Mouse (Mus musculus) forebrain, embryonic 14.5 days (tissue): ENCODE measurements at regions not wholly inside any gene's neighbourhood (a gene's known extent, or its start where the extent isn't known, plus 50 kb on each side); places are given as distances from the start of the nearest gene placed in this dataset.
A peak's percentile ranks its signal among the peaks of the same experiment; 100 is the strongest.

Source experiments
- ATAC-seq: fragments of 200-750 bp; cut with Nextera tagmentation; 2 replicates; pipeline ENCODE4 v1.8.0; 2017; ENCODE audit warnings: mild to moderate bottlenecking, moderate library complexity
- DNase-seq: peaks from one replicate; pipeline ENCODE4 v3.0.0-alpha.2; 2015; ENCODE audit warnings: low spot score
- H3K27ac ChIP-seq: fragments of 300-500 bp; sonication (generic); 2 replicates; pipeline ENCODE4 v1.5.1; 2014; ENCODE audit warnings: low read depth, mild to moderate bottlenecking, control low read depth, low read length, moderate library complexity
- H3K27me3 ChIP-seq: fragments of 300-500 bp; sonication (generic); replicated peaks from 2 replicates; pipeline ENCODE4 v1.6.1; 2014; ENCODE audit warnings: low read length, control low read depth, mixed read lengths; ENCODE audit not compliant: control insufficient read depth, insufficient read depth
- H3K36me3 ChIP-seq: fragments of 300-500 bp; sonication (generic); 2 replicates; pipeline ENCODE4 v1.6.1; 2014; ENCODE audit warnings: low read length, control low read depth; ENCODE audit not compliant: control insufficient read depth, insufficient read depth
- H3K4me1 ChIP-seq: fragments of 300-500 bp; sonication (generic); 2 replicates; pipeline ENCODE4 v1.6.1; 2014; ENCODE audit warnings: antibody characterized with exemption, low read length, control low read depth; ENCODE audit not compliant: control insufficient read depth, insufficient read depth
- H3K4me2 ChIP-seq: fragments of 300-500 bp; sonication (generic); 2 replicates; pipeline ENCODE4 v1.6.1; 2014; ENCODE audit warnings: mild to moderate bottlenecking, control low read depth, low read length
- H3K4me3 ChIP-seq: fragments of 300-500 bp; sonication (generic); 2 replicates; pipeline ENCODE4 v1.5.1; 2014; ENCODE audit warnings: low read depth, low read length, control low read depth
- H3K9ac ChIP-seq: fragments of 300-500 bp; sonication (generic); 2 replicates; pipeline ENCODE4 v1.6.1; 2014; ENCODE audit warnings: mild to moderate bottlenecking, low read length, control low read depth, moderate library complexity
- H3K9me3 ChIP-seq: fragments of 300-500 bp; sonication (generic); replicated peaks from 2 replicates; pipeline ENCODE4 v1.6.1; 2016; ENCODE audit warnings: low read length, control low read depth, mixed read lengths; ENCODE audit not compliant: control insufficient read depth
- WGBS: fragments of 180-500 bp; shearing (Covaris S2); extraction: QIAGEN DNeasy Blood & Tissue Kit; methylation state at CpG from one replicate; pipeline ENCODE4 v1.1.7; 2014; 5-methylcytosine and 5-hydroxymethylcytosine counted together

DNA sequence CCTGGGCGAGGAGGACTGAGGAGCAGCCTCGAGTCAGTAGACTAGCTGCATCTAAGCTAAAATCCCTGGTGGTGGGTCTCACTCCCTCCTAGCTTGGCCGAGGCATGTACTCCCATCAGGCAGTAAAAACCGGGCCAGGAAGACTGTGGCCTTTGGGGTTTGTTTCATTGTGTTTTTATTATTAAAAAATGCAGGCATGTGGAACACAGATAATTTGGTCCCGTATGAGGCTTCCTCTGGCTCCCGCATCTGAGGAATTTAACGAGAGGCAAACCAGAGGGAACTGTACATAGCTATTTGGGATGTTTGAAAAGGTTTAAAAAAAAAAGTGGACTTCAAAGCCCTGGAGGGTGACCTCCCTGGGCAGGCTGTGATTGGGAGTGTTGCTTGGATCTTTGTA lies 69.1 kb upstream of the Tbx5 start:
- Histone ChIP-seq H3K27me3 (no peaks in the 10 kb centered on the region), H3K9me3 (no peaks in the 10 kb centered on the region), H3K4me3 (no peak overlapping the region), H3K9ac (no peak overlapping the region), H3K4me1 (no peaks in the 10 kb centered on the region), H3K4me2 (no peak overlapping the region), H3K27ac (no peak overlapping the region), H3K36me3 (no peaks in the 10 kb centered on the region)
- 26% methylated on average over 7 of the region's 7 CpGs for WGBS
- no peak for DNase-seq
- no peak for ATAC-seq

DNA sequence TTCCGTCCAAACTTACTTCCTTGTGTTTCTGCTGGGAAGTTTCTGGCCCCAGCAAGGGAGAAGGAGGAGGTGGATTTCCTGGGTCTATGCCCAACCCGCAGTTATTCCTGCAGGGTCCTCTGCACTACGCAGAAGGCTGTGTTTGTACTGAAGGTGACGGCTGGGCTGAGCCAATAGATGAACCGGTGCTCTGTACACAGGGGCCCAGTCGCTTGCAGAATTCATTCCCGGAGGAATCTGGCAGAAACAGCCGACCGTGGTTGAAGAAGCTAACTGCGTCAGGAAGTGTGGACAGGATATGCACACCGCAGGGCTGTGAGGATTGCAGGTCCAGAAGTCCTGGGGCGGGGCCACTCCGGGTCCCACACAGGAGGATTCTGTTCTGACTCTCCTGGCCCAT lies 66.1 kb upstream of the Tbx5 start:
- no peaks in the 10 kb centered on the region for H3K27me3 ChIP-seq
- DNase-seq (no peak), ATAC-seq (no peak)
- no peak overlapping the region for H3K4me3 ChIP-seq
- H3K9ac ChIP-seq = no peak overlapping the region
- no peak overlapping the region for H3K27ac ChIP-seq
- H3K4me1 ChIP-seq = no peaks in the 10 kb centered on the region
- H3K36me3 ChIP-seq = no peaks in the 10 kb centered on the region
- 55% methylated on average over 13 of the region's 13 CpGs for WGBS
- no peak overlapping the region for H3K4me2 ChIP-seq
- no peaks in the 10 kb centered on the region for H3K9me3 ChIP-seq

DNA sequence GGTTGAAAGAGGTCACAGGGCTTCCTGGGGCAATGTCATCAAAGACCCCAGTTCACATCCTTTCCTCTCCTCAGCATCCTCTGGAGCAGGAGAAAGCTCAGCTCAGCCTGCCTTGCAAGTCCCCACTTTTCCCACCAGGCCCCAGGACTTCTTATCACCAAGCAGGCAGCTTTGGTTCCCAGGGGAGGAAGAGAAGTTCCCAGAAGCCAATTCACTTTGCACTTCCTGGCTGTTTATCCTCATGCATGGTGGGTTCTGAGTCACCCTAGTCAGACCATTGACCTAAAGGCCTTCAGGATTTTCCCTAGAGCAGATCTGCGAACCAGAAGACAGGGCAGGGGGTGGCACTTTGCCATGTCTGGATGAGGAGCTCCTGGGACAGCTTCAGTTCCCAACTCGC lies 61.5 kb upstream of the Tbx5 start:
- no peaks in the 10 kb centered on the region for H3K9me3 ChIP-seq
- WGBS = 73% methylated on average over 2 of the region's 2 CpGs
- H3K4me1 ChIP-seq = no peaks in the 10 kb centered on the region
- H3K27me3 ChIP-seq = no peaks in the 10 kb centered on the region; the same call in 1 of the 2 replicates
- no peak overlapping the region for H3K4me3 ChIP-seq
- H3K27ac ChIP-seq = no peak overlapping the region
- H3K4me2 ChIP-seq = no peak overlapping the region
- no peak for DNase-seq
- H3K36me3 ChIP-seq = no peaks in the 10 kb centered on the region
- no peak for ATAC-seq
- H3K9ac ChIP-seq = no peak overlapping the region

DNA sequence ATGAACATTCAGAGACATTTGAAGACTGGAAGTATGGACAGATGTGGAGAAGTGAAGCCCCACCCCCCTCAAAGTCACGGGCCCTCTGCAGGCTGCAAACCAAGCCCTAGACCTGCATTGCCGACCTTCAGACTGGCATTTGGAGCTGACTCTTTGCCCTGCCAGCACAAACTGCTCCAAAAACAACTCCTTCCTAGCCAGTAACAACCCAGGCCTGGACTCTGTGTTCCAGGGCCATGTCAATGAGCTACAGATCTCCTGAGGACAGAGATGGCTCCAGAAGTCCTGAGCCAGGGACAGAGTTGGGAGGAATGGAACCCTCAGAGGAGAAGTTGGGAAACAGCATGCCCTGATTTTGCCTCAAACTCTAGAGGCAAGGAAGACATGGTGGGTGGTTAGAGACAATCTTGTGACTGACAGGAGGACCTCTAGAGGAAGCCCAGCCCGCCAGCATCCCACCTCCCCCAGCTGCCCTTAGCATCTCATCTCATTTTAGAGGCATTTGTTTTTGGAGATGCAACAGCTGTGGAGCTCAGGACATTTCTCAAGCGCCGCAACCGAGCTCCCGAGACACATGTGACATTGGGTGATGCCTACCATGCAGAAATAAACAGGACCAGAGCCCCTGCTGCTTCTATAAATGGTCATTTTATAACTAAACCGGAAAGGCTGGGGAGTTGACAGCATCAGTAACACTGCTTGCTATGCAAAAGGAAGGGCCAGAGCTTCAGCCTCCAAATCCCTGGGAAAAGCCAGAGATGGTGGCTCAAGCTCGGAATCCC lies 56.2 kb upstream of the Tbx5 start:
- H3K9me3 ChIP-seq = no peaks in the 10 kb centered on the region
- H3K4me3 ChIP-seq = no peak overlapping the region
- H3K36me3 ChIP-seq = no peaks in the 10 kb centered on the region
- H3K27me3 ChIP-seq = no peaks in the 10 kb centered on the region; the same call in 1 of the 2 replicates
- no peaks in the 10 kb centered on the region for H3K4me1 ChIP-seq
- WGBS = 75% methylated on average over 9 of the region's 9 CpGs
- H3K27ac ChIP-seq = no peak overlapping the region
- ATAC-seq = no peak
- no peak overlapping the region for H3K9ac ChIP-seq
- no peak overlapping the region for H3K4me2 ChIP-seq
- DNase-seq = no peak

DNA sequence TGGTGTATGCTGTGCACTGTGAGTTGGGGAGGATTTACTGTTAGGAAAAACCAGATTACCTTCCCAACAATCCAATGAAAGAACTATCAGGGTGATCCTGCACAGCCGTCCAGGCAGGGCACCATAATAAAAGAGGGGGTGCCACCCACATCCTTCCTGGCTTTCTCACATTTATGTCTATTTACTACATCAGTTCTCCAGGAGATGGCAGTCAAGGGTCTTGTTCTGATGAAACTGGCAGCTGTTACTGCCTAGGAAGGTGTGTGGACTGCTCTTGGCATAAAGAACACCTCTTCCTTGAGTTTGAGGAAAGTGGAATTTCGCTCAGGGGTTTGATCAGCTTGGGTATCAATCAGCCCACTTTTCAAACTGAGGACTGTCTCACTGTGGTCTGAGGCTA lies 54.6 kb upstream of the Tbx5 start:
- no peaks in the 10 kb centered on the region for H3K4me1 ChIP-seq
- H3K36me3 ChIP-seq = no peaks in the 10 kb centered on the region
- no peaks in the 10 kb centered on the region; the same call in 1 of the 2 replicates for H3K27me3 ChIP-seq
- H3K4me3 ChIP-seq = no peak overlapping the region
- 27% methylated on average over 2 of the region's 2 CpGs for WGBS
- ATAC-seq = no peak
- DNase-seq = peak; percentile 86
- no peak overlapping the region for H3K9ac ChIP-seq
- no peaks in the 10 kb centered on the region for H3K9me3 ChIP-seq
- no peak overlapping the region for H3K27ac ChIP-seq
- no peak overlapping the region for H3K4me2 ChIP-seq

DNA sequence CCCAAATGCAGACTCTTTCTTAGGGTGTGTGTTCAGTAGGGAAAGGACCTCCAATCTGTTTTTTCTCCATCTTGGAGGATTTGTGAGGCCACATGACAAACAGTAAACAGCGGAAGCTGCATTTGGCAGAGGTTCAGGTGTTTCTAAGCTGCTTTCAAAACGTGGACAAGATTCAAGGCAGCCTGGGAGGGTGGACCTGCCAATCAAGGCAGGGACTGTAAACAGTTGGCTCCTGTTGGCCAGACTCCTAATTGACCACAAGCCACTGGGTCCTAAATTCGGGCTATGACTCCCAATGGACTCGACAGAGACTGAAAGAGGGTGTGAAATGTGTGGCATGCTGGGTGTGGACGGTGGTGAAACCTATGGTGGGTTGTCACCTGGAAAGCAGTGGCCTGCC lies 51.1 kb upstream of the Tbx5 start:
- Histone ChIP-seq H3K4me3 (no peak overlapping the region), H3K27me3 (no peaks in the 10 kb centered on the region), H3K4me2 (no peak overlapping the region), H3K27ac (no peak overlapping the region), H3K4me1 (no peaks in the 10 kb centered on the region), H3K9me3 (no peaks in the 10 kb centered on the region), H3K9ac (no peak overlapping the region), H3K36me3 (no peaks in the 10 kb centered on the region)
- no peak for ATAC-seq
- WGBS = 48% methylated on average over 5 of the region's 5 CpGs
- no peak for DNase-seq
